Mouse (Mus musculus): ENCODE results near the gene Rpl13. TPM values are rescaled to one million over a fixed set of nuclear protein-coding genes. Genes with fewer than 3 reads are reported as not detected.
"Not testable (repeated sequence)": the region's sequence is repeated elsewhere in the genome, so short reads cannot be mapped to it uniquely, and the experiment has no call there.

Rpl13 gene
- 2,261 and 2,538 TPM in 2 replicates for polyA plus RNA-seq (2012; rRNA removed)

DNA sequence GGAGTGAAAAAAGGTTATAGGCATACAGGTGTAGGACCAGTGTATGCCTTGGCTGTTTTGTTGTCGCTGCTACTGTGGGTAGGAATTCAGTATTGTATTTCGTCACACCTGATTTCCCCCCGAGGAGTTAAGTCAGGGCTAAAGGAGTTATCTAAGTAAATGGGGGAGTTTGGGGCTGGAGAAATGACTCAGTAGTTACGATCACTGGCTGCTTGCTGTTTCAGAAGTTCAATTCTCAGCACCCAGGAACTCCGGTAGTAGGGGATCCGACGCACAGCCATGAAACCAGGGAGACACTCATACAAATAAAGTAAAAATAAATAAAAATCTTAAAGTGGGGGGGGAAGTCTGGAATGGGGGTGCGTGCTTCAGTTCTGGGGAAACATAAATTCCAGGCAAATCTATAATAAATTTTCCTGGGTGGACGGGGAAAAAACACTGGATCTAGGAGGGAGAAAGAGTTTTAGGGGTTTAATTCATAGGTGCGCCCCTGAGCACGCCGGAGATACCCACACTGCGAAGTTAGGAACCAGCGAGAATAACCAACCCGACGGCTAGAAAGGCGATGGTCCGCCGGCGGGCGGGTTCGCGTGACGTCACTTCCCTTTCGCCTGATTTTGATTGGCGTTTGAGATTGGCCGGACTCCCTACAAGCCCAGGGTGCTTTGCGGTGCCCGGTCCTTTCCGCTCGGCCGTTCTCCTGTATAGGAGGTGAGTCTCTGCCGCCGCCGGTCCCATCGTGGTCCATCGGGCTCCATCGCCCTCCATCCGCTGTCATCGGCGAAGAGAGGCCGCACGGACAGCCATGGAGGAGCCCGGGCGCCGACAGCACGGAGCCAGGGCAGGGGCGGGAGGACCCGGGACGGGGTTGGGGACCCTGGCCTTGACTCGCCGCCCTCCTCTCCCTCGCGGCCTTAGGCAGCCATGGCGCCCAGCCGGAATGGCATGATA, at the start of gene Rpl13:
Rpl13 (plus strand) TSS at position 616 of the 951 bp plus-strand sequence.
- DNase-seq (ENCODE audit: low spot score) = peak; percentile 95

DNA sequence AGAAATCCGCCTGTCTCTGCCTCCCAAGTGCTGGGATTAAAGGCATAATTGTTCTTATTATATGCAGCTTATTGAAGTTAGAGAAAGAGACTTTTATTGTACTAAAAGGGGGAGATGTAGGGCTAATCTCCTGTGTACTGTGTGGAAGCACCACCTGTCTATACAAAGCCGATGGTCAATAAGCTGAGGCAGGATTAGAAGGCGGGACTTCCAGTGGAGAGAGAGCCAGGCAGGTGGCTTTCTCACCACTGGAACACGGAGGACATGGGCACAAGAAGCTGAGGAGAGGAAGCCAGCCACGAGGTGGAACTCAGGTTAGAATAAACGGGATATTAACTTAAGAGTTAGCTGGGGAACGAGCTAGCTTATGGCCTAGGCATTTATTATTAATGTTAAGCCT, 39.4 kb upstream of the Rpl13 start, which contains the start of gene Spg7:
Spg7 (plus strand) TSS at position 222 of the 400 bp plus-strand sequence.
- no peak for DNase-seq (ENCODE audit: low spot score)

DNA sequence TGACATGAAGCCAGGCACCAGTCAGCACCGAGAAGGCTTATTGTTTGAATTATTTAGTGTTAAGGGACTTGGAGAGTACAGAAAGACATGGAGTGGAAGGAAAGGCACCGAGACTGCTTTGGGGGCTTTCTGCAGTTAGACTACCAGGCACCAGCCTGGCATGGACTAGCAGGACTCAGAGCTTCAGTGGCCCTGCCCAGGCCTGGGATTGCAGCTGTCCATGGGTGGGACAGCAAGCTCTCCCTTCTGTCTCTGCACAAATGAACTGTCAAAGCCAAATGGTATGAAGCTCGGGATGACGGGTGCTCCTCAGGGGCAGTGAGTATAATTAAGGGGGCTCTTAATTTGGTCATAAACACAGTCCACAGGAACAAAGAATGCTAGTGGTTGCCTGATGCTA, 38.1 kb upstream of the Rpl13 start:
- DNase-seq (ENCODE audit: low spot score) = no peak

- no peak for DNase-seq (ENCODE audit: low spot score)
Measured at GRCm38 (mm10) chr8:123064809-123065213, 37.3 kb upstream of the Rpl13 start.

DNA sequence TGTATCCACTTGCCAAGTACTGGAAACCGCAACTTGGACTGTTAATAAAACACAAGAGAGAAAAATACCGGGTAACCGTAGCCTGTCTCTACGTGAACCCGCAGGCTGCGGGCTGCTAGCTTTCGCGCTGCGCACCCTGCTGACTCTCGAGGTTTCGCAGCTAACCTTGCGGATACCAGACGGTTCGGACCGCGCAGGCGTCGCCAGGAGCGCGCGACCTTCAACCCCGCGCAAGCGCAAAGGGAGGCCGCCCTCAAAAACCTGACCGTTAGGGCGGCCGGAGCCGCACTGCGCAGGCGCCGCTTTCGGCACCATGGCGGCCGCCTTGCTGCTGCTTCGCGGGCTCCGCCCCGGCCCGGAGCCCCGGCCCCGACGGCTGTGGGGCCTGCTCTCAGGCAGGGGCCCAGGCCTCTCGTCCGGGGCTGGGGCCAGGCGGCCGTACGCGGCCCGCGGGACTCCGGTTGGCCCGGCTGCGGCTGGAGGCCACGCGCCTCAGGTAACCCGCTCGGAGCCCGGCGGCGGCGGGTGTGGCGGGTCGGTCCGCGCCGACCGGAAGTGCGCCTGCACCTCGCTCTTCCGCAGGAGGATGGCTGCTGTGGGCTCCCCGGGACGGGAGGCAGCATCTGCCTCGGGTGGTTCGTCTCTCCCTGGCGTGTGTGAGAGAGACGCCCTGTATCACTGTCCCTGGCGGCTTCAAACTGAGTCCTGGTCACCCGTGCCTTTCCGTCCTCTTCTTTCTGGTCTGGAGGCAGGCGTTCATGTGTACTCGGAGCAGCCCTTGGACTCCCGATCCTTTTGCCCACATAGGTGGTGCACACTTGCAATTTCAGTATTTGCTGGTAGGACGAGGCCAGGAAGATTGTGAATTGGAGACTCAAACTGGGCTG, 36.7 kb upstream of the Rpl13 start:
- peak; percentile 95 for DNase-seq (ENCODE audit: low spot score)

- no peak for DNase-seq (ENCODE audit: low spot score)
Measured at GRCm38 (mm10) chr8:123066101-123066683, 36.0 kb upstream of the Rpl13 start.

- DNase-seq (ENCODE audit: low spot score) = no peak
Measured at GRCm38 (mm10) chr8:123071176-123071575, 31.0 kb upstream of the Rpl13 start.

- no peak for DNase-seq (ENCODE audit: low spot score)
Measured at GRCm38 (mm10) chr8:123077213-123077612, 24.9 kb upstream of the Rpl13 start.

DNA sequence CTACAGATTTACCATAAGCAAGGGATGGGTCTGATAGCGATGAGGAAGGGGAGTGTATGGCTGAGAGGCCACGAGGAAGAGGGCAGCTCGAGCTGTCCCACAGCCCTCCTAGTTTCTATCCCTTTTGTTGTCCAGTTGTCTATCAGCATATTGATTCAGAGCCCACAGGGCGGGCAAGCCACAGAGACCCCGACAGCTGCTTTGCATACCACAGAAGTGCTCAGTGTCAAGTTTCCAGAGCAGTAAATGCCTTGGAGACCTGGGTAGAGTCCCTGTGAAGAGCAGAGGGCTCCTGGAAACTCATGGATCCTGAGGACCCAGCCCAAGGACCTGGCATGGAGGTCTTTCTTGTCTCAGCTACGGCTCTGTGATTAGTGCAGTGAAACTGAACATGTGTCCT, 19.2 kb upstream of the Rpl13 start:
- no peak for DNase-seq (ENCODE audit: low spot score)

DNA sequence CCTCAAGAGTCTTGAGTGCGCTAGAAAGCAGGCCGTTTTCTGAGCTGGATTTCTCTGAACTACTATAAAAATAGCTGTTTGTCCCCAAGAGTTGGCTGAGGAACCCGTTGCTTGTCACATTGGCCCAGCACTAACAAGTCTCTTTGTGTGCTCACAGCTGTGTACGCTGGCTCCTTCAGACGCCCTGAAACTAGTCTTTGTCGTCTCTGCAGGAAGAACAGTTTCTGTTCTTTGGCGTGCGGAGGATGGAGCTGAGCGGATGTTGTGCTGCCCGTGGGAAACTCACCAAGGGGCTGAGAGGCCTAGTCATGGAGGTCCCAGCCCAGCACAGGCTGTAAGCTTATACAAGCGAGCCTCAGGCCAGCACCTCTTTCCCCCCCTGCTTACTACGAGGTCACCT, 18.5 kb upstream of the Rpl13 start:
- DNase-seq (ENCODE audit: low spot score) = no peak

- DNase-seq (ENCODE audit: low spot score) = no peak
Measured at GRCm38 (mm10) chr8:123087289-123087688, 14.9 kb upstream of the Rpl13 start.

DNA sequence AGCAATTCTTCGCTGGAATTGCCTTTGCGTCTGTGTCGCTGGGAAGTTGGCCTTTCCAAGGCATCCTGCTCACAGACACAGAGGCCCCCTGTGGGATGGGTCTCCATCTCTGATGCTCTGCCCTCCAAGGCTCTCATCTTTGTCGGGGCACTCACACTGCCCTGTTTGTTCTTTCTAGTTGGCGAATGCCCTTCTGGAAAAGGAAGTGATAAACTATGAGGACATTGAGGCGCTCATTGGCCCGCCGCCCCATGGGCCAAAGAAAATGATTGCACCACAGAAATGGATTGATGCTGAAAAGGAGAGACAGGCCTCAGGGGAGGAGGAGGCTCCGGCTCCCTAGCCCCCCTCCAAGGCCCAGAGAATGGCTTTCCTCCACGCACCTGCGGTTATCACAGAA, 4.9 kb upstream of the Rpl13 start:
- DNase-seq (ENCODE audit: low spot score) = no peak

- no peak for DNase-seq (ENCODE audit: low spot score)
Measured at GRCm38 (mm10) chr8:123097786-123098584, 4.2 kb upstream of the Rpl13 start.

GRCm38 (mm10) chr8:123100288-123100687, 1.9 kb upstream of the Rpl13 start:
- DNase-seq (ENCODE audit: low spot score) = no peak

DNA sequence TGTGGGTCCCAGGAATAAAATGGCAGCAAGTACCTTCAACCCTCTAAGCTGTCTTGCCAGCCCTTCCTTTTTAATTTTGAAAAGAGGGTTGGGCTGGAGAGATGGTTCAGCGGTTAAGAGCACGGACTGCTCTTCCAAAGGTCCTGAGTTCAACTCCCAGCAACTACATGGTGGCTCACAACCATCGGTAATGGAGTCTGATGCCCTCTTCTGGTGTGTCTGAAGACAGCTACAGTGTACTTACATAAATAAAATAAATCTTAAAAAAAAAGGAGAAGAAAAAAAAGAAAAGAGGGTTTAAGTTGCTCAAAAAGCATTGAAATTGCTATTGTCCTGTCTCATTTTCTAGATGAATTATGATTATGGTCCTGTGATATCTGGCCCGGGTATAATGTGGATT, 906 bp upstream of the Rpl13 start:
- no peak for DNase-seq (ENCODE audit: low spot score)

- not testable (repeated sequence) for DNase-seq (ENCODE audit: low spot score)
Measured at GRCm38 (mm10) chr8:123102855-123103254, 705 bp downstream of the Rpl13 start.

DNA sequence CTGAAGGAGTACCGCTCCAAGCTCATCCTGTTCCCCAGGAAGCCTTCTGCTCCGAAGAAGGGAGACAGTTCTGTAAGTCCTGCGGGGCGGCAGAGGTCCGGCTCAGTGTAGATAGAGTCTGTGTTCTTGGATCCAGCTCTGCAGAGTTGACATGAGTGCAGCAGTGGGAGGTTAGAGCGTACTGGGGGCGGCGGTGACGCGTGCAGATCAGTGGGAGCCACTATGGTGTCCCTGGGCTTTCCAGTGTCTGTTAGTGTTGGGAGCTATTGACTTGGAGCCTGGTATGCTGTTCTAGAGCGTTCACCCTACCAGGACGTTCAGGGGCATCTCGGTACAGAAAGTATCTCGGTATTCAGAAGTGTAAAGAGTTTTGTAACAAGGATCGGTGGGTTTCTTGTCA, 1.1 kb downstream of the Rpl13 start:
- DNase-seq (ENCODE audit: low spot score) = no peak

GRCm38 (mm10) chr8:123104046-123104767, 2.1 kb downstream of the Rpl13 start:
- DNase-seq (ENCODE audit: low spot score) = no peak

DNA sequence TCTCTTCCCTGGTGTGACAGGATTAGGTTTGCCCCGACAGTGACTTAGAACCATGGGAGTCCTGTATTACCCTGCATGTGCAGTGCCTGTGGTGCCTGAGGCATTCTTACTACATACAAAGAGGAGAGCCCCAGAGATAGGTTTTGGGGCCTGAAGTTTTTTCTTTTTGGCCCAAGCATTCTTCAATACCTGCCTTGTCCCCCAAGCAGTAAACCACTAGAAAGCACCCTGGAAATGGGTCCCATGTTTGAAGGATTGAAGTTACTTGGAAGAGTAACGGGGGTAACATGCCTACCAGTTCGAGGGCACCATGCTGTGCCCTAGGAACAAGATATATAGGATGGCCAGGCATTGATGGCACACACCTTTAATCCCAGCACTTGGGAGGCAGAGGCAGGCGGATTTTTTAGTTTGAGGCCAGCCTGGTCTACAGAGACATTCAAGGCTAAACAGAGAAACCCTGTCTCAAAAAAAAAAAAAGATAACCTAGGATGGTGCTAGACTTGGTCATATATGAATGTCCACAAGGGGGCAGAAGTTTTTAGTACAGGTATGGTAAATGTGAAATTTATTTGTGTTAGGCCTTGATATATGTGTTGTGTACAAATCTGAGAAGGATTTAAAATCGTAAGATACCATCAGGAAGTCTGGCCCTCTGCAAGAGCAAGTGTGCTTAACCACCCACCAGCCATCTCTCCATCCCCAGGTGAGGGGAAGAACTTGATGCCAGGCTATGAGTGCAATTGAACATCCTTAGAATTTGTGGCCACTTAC, 3.6 kb downstream of the Rpl13 start:
- no peak for DNase-seq (ENCODE audit: low spot score)

GRCm38 (mm10) chr8:123106531-123106930, 4.4 kb downstream of the Rpl13 start:
- no peak for DNase-seq (ENCODE audit: low spot score)
